Mouse (Mus musculus) liver, embryonic 14 days (tissue): ENCODE measurements around the gene Vps41. TPM values are rescaled to one million over a fixed set of nuclear protein-coding genes. Genes with fewer than 3 reads are reported as not detected.

Source experiments
- polyA plus RNA-seq: library from polyadenylated mRNA; depleted of rRNA; stranded (reverse); fragments of >200 nt; gene quantifications from 2 replicates; pipeline ENCODE4 v1.2.3, GENCODE M21; 2012; rRNA removed

The Vps41 gene
- polyA plus RNA-seq = 10.7 and 11.4 TPM in 2 replicates

DNA sequence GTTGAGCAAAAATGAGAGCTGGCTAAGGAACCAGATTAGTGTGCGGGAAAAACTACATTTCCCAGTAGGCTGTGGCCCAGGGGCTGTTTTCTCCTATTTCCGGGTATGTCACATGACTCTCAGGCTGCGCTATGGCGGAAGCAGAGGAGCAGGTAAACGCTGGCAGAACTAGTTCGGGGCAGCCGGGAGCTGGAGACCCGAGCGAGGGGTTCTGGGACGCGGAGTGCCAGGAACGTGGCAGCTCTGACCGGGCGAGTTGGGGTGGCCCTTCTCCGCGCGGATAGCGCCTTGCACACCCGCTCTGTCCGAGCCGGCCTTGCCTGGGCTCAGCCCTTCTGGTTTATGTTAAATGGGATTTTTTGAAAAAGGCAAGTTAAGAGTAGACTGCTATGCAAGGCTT is at the start of gene Vps41:
Gene Vps41, plus strand, starts transcription at position 102 of the 400 bp plus-strand sequence.

Other genes starting within 250 kb of the Vps41 start
- gene Amph, start 230.9 kb downstream of the Vps41 start, polyA plus RNA-seq = 0.15 and 0.25 TPM in 2 replicates